8 mouse cellular contexts compared by ENCODE assay signal in the genomic region with DNA sequence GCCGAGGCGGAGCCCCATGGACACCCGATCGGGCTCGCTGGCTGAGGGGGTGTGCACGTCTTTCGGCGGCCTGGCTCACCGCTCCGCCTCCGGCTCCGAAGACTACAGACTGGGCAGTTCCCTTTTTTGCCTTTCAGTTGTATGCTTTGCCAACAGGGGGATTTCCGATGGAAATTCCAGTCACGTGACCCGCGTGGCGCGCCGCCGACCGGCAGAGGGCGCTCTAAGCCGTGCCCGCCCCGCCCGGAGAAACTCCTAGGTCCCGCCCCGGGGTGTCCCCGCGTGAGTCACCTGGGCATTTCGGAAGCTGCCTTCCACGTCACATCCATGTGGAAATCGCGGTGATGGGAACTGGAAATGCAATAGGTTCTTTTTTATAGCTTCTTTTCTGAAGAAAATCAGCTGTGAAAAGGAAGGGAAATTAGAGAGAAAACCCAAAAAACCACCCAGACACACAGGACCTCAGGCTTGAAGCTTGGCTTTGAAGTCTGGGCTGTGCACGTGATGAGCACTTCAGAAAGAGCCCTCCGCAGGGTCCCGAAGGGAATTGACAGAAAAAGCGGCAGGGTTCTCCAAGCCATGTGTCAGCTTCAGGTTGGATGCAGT. TPM values are rescaled to one million over a fixed set of nuclear protein-coding genes. Genes with fewer than 3 reads are reported as not detected.
A peak's percentile ranks its signal among the peaks of the same experiment; 100 is the strongest.
DNase-seq lines count a peak whose midpoint lies in the region; ATAC-seq lines count a peak whose summit lies in the region.

A gene (minus strand): TSS at position 401 of the 606 bp plus-strand sequence.

- H3K9ac ChIP-seq in heart, embryonic 13.5 days: peak within 1 kb of the TSS; percentile 93
- H3K9ac ChIP-seq in liver, embryonic 12.5 days: peak within 1 kb of the TSS; percentile 77
- H3K9ac ChIP-seq in stomach, embryonic 15.5 days: peak within 1 kb of the TSS; percentile 75

- H3K4me2 ChIP-seq in heart, embryonic 13.5 days: peak within 1 kb of the TSS; percentile 78
- peak within 1 kb of the TSS; percentile 98 for H3K4me2 ChIP-seq in liver, embryonic 12.5 days
- peak within 1 kb of the TSS; percentile 89 for H3K4me2 ChIP-seq in stomach, embryonic 15.5 days

- no peaks in the 10 kb centered on the region for H3K36me3 ChIP-seq in heart, embryonic 13.5 days
- no peaks in the 10 kb centered on the region for H3K36me3 ChIP-seq in liver, embryonic 12.5 days
- H3K36me3 ChIP-seq in stomach, embryonic 15.5 days: no peaks in the 10 kb centered on the region

- no peaks in the 10 kb centered on the region for H3K9me3 ChIP-seq in heart, embryonic 13.5 days
- H3K9me3 ChIP-seq in liver, embryonic 12.5 days (replicated peaks): no peaks in the 10 kb centered on the region
- no peaks in the 10 kb centered on the region for H3K9me3 ChIP-seq in stomach, embryonic 15.5 days

- peak within 1 kb of the TSS; percentile 86 for H3K27ac ChIP-seq in heart, embryonic 13.5 days (replicated peaks)
- peak within 1 kb of the TSS; percentile 69 for H3K27ac ChIP-seq in liver, embryonic 12.5 days
- peak within 1 kb of the TSS; percentile 77 for H3K27ac ChIP-seq in stomach, embryonic 15.5 days

- H3K27me3 ChIP-seq in heart, embryonic 13.5 days (replicated peaks): no peaks in the 10 kb centered on the region
- H3K27me3 ChIP-seq in liver, embryonic 12.5 days (replicated peaks): no peaks in the 10 kb centered on the region; the same call in 1 of the 2 replicates
- no peaks in the 10 kb centered on the region for H3K27me3 ChIP-seq in stomach, embryonic 15.5 days (replicated peaks)

- peak; percentile 98 for DNase-seq in CD4-positive helper T cell, adult 2 months (ENCODE audit: low read depth, low spot score)
- DNase-seq in brain, embryonic 18.5 days (ENCODE audit: low read depth, low spot score): peak; percentile 76
- peak; percentile 97 for DNase-seq in kidney, postnatal 10 days
- peak; percentile 99 to 100 for DNase-seq in natural killer cell, adult 2 months (ENCODE audit: low spot score in 2 of 2)

- whole genome bisulfite sequencing in heart, embryonic 13.5 days: under 1% methylated on average over 38 of the region's 38 CpGs
- under 1% methylated on average over 38 of the region's 38 CpGs for WGBS in liver, embryonic 12.5 days (ENCODE audit: insufficient replicate concordance)
- under 1% methylated on average over 38 of the region's 38 CpGs for WGBS in stomach, embryonic 15.5 days

- peak; percentile 87 for ATAC-seq in erythroid progenitor cell, adult 5-6 weeks (replicated peaks; ENCODE audit: low FRiP score, poor library complexity, severe bottlenecking)
- ATAC-seq in heart, embryonic 13.5 days (ENCODE audit: extremely low read depth, insufficient number of reproducible peaks, low FRiP score, low TSS enrichment): peak; percentile 87
- ATAC-seq in liver, embryonic 12.5 days: peak; percentile 85
- ATAC-seq in stomach, embryonic 15.5 days (ENCODE audit: insufficient read depth, low FRiP score, low read depth): peak; percentile 92

- peaks cover 21% of the 10 kb centered on the region for H3K4me1 ChIP-seq in heart, embryonic 13.5 days
- H3K4me1 ChIP-seq in liver, embryonic 12.5 days: peaks cover 23% of the 10 kb centered on the region
- H3K4me1 ChIP-seq in stomach, embryonic 15.5 days: peaks cover 8% of the 10 kb centered on the region

- H3K4me3 ChIP-seq in heart, embryonic 13.5 days: peak within 1 kb of the TSS; percentile 91
- H3K4me3 ChIP-seq in liver, embryonic 12.5 days: peak within 1 kb of the TSS; percentile 73
- H3K4me3 ChIP-seq in stomach, embryonic 15.5 days (replicated peaks): peak within 1 kb of the TSS; percentile 88

RNA-seq across cellular contexts. Expression of the gene that starts here (rescaled TPM):
- 21.3 and 42.3 TPM in 2 replicates for total RNA-seq in erythroid progenitor cell, adult 5-6 weeks (2015; ENCODE audit: low replicate concordance)
- 4.3 and 6.2 TPM in 2 replicates for total RNA-seq in erythroid progenitor cell, adult 5-6 weeks (2017; ENCODE audit: low replicate concordance)
- 2.5 and 2.9 TPM in 2 replicates for polyA plus RNA-seq in heart, embryonic 13.5 days (2015; fragmentation: Nextera tagmentation; extraction: Ambion mirVana)
- 0.80 and 1.2 TPM in 2 replicates for polyA plus RNA-seq in liver, embryonic 12.5 days (2016; fragmentation: Nextera tagmentation; extraction: Ambion mirVana)
- polyA plus RNA-seq in stomach, embryonic 15.5 days (2015; fragmentation: Nextera tagmentation; extraction: Ambion mirVana): 2.6 TPM in 2 replicates

Comparison
In these comparisons a context has a peak if more than half of its experiments do, and no peak if none do; other contexts are left out.
1. Peak in every context shown above with its lines: DNase-seq, ATAC-seq, H3K4me3 ChIP-seq and H3K27ac ChIP-seq.